Mouse (Mus musculus): ENCODE results near the gene Pnpla2. TPM values are rescaled to one million over a fixed set of nuclear protein-coding genes. Genes with fewer than 3 reads are reported as not detected.

The Pnpla2 gene
- polyA plus RNA-seq, 1 experiment from 2014 or later = 17.8 TPM

- no peaks in the 10 kb centered on the region for H3K9me3 ChIP-seq (replicated peaks)
- ATAC-seq = no peak
- no peak overlapping the region for H3K27ac ChIP-seq
- peaks cover 30% of the 10 kb centered on the region for H3K36me3 ChIP-seq
- no peak overlapping the region for H3K9ac ChIP-seq
- no peak overlapping the region for H3K4me3 ChIP-seq
- H3K4me1 ChIP-seq = peaks cover 36% of the 10 kb centered on the region
- peaks cover 31% of the 10 kb centered on the region for H3K27me3 ChIP-seq (replicated peaks)
- H3K4me2 ChIP-seq = no peak overlapping the region; the same call in 1 of the 2 replicates
- 73% methylated on average over 6 of the region's 6 CpGs for WGBS (ENCODE audit: insufficient replicate concordance)
These were observed 28.2 kb downstream of the Pnpla2 start for GRCm38 (mm10) chr7:141483114-141483653.

DNA sequence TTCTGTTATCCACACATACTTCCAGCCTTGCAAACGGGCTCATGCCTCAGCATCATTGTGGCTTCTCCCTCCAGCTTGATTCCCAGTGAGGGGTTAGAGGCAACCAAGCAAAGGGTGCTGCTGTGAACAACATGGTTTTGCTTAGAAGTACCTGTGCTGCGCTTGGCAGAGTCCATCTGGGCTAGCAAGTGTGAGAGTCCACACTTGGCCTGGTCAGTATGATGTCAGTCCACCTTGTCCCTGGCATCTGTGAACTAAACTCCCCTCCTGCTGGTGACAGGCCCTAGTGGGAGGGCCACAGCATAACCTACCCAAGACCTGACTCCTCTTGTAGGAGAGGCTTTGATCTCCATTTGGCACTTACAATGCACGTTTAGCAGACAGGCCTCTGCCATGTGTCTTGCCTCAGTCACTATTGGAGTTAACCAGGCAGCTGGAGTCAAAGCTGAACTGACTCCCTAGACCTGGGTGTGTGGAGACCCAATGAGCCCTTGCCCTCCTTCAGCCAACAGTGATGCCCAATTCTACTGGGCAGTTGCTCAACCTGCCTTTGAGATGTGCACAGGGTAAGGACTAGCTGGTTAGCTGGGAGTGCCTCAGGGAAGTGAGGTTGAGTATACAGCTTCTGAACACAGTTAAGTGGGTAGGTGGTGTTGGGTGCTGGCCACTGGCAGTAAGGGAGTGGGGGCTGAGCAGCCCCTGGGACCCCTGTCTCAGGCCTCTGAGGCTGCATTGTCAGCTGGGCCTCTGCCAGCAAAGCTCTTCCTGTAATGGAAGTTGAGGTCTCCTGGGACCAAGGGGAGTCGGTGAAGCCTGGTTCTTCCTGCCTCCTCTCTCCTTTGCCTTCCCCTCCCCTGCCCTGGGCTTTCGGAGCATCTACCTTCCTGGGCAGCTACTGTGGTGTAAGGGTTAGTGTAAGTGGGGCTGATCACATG is 29.5 kb downstream of the Pnpla2 start:
- Histone ChIP-seq H3K4me3 (no peak overlapping the region), H3K4me1 (peaks cover 30% of the 10 kb centered on the region), H3K36me3 (peaks cover 28% of the 10 kb centered on the region), H3K9me3 (replicated peaks) (no peaks in the 10 kb centered on the region), H3K9ac (no peak overlapping the region), H3K27me3 (replicated peaks) (peaks cover 31% of the 10 kb centered on the region), H3K4me2 (no peak overlapping the region), H3K27ac (no peak overlapping the region)
- ATAC-seq = no peak
- 73% methylated on average over 5 of the region's 5 CpGs for WGBS (ENCODE audit: insufficient replicate concordance)

DNA sequence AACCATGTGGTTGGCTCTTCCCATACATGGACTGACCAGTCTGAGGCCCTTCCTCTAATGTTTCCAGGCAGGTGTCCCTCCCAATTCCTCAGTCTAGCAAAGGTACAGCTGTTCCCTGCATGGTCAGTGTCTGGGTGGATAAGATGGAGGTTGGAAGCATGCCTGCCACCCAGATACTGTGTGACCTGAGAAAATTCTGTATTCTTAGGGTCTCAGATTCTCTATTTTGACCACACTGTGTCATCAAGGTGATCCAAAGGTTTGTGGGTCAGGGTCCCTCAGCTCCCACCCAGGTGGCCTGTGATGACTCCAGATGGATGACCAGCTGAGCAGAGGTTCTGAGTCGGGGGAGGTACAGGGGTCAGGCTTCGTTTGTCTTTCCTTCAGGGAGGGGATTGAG is 30.2 kb downstream of the Pnpla2 start:
- no peak for ATAC-seq
- no peak overlapping the region for H3K4me2 ChIP-seq
- H3K4me1 ChIP-seq = peaks cover 28% of the 10 kb centered on the region
- peaks cover 31% of the 10 kb centered on the region for H3K27me3 ChIP-seq (replicated peaks)
- H3K9me3 ChIP-seq (replicated peaks) = no peaks in the 10 kb centered on the region
- no peak overlapping the region for H3K27ac ChIP-seq
- WGBS (ENCODE audit: insufficient replicate concordance) = 78% methylated on average over 2 of the region's 2 CpGs
- no peak overlapping the region for H3K9ac ChIP-seq
- peaks cover 34% of the 10 kb centered on the region for H3K36me3 ChIP-seq
- no peak overlapping the region for H3K4me3 ChIP-seq

- H3K36me3 ChIP-seq = peaks cover 35% of the 10 kb centered on the region
- WGBS (ENCODE audit: insufficient replicate concordance) = 83% methylated on average over 2 of the region's 2 CpGs
- no peak overlapping the region for H3K27ac ChIP-seq
- H3K9ac ChIP-seq = no peak overlapping the region
- no peaks in the 10 kb centered on the region for H3K9me3 ChIP-seq (replicated peaks)
- H3K27me3 ChIP-seq (replicated peaks) = peaks cover 31% of the 10 kb centered on the region
- no peak overlapping the region for H3K4me3 ChIP-seq
- no peak for ATAC-seq
- H3K4me1 ChIP-seq = peaks cover 24% of the 10 kb centered on the region
- H3K4me2 ChIP-seq = no peak overlapping the region
These were observed 30.6 kb downstream of the Pnpla2 start for GRCm38 (mm10) chr7:141485606-141486005.

DNA sequence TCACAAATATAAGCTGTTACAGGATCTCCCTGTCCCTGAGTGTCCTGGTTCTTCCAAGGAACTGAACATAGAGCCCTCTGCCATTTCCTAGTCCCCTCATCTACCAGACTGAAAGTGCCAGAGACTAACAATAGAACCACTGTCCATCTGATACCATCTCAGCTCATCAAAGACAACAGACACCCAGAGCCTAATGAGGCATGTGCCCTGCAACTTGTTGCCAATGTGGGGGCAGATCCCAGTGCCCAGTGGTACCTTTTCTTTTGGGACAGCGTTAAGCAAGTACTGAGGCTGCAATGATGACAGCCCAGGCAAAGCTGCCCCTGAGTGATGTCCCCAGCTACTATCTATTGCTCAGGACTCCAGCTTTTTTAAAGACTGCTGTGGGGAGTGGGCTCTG is 31.2 kb downstream of the Pnpla2 start:
- no peak overlapping the region for H3K4me2 ChIP-seq
- H3K9me3 ChIP-seq (replicated peaks) = no peaks in the 10 kb centered on the region
- WGBS (ENCODE audit: insufficient replicate concordance) = 83% methylated on average over 1 of the region's 1 CpGs
- peaks cover 38% of the 10 kb centered on the region for H3K36me3 ChIP-seq
- no peak overlapping the region for H3K4me3 ChIP-seq
- ATAC-seq = no peak
- no peak overlapping the region for H3K27ac ChIP-seq
- H3K27me3 ChIP-seq (replicated peaks) = peaks cover 26% of the 10 kb centered on the region
- peaks cover 23% of the 10 kb centered on the region for H3K4me1 ChIP-seq
- H3K9ac ChIP-seq = no peak overlapping the region

GRCm38 (mm10) chr7:141487141-141487540 is 32.1 kb downstream of the Pnpla2 start:
- Histone ChIP-seq H3K36me3 (peaks cover 47% of the 10 kb centered on the region), H3K4me3 (no peak overlapping the region), H3K9ac (no peak overlapping the region), H3K9me3 (replicated peaks) (no peaks in the 10 kb centered on the region), H3K4me2 (no peak overlapping the region), H3K27ac (no peak overlapping the region), H3K27me3 (replicated peaks) (peaks cover 17% of the 10 kb centered on the region), H3K4me1 (peaks cover 20% of the 10 kb centered on the region)
- WGBS (ENCODE audit: insufficient replicate concordance) = 76% methylated on average over 7 of the region's 7 CpGs
- ATAC-seq = no peak

- no peak overlapping the region for H3K4me2 ChIP-seq
- WGBS (ENCODE audit: insufficient replicate concordance) = 42% methylated on average over 2 of the region's 2 CpGs
- no peaks in the 10 kb centered on the region for H3K9me3 ChIP-seq (replicated peaks)
- peaks cover 11% of the 10 kb centered on the region for H3K4me1 ChIP-seq
- H3K27me3 ChIP-seq (replicated peaks) = no peaks in the 10 kb centered on the region
- peak; percentile 74 for ATAC-seq
- no peak overlapping the region for H3K27ac ChIP-seq
- H3K4me3 ChIP-seq = no peak overlapping the region
- H3K9ac ChIP-seq = no peak overlapping the region
- peaks cover 69% of the 10 kb centered on the region for H3K36me3 ChIP-seq
These were observed 36.2 kb downstream of the Pnpla2 start for GRCm38 (mm10) chr7:141491151-141491550.

GRCm38 (mm10) chr7:141492738-141493137 is 37.7 kb downstream of the Pnpla2 start:
- WGBS (ENCODE audit: insufficient replicate concordance) = 88% methylated on average over 5 of the region's 5 CpGs
- peaks cover 11% of the 10 kb centered on the region for H3K4me1 ChIP-seq
- no peaks in the 10 kb centered on the region for H3K27me3 ChIP-seq (replicated peaks)
- H3K9me3 ChIP-seq (replicated peaks) = no peaks in the 10 kb centered on the region
- no peak overlapping the region for H3K4me2 ChIP-seq
- H3K27ac ChIP-seq = no peak overlapping the region
- H3K4me3 ChIP-seq = no peak overlapping the region
- no peak overlapping the region for H3K9ac ChIP-seq
- no peak for ATAC-seq
- H3K36me3 ChIP-seq = peaks cover 67% of the 10 kb centered on the region

DNA sequence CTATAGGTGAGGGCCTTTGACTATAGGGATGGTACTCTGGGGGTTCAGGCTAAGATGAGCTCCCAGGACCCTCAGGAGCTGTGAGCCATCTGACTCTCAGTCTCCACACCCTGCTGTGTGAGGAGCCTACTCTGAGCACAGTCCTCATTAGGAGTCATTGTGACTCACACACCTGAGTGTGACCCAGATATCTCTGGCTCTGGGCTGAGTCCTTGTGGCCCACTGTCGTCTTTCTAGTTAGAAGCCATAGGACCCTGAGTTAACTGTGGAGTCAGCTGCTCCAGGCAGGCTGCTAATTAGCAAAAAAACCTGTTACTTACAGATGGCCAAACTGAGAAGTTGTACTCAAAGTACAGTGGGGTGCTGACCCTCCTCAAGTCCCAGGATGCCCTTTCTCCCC is 38.7 kb downstream of the Pnpla2 start:
- no peak overlapping the region for H3K9ac ChIP-seq
- no peaks in the 10 kb centered on the region for H3K27me3 ChIP-seq (replicated peaks)
- H3K27ac ChIP-seq = no peak overlapping the region
- H3K4me2 ChIP-seq = no peak overlapping the region
- no peak overlapping the region for H3K4me3 ChIP-seq
- WGBS (ENCODE audit: insufficient replicate concordance) = 64% methylated on average over 1 of the region's 1 CpGs
- no peak for ATAC-seq
- H3K9me3 ChIP-seq (replicated peaks) = no peaks in the 10 kb centered on the region
- H3K4me1 ChIP-seq = peaks cover 11% of the 10 kb centered on the region
- peaks cover 64% of the 10 kb centered on the region for H3K36me3 ChIP-seq

DNA sequence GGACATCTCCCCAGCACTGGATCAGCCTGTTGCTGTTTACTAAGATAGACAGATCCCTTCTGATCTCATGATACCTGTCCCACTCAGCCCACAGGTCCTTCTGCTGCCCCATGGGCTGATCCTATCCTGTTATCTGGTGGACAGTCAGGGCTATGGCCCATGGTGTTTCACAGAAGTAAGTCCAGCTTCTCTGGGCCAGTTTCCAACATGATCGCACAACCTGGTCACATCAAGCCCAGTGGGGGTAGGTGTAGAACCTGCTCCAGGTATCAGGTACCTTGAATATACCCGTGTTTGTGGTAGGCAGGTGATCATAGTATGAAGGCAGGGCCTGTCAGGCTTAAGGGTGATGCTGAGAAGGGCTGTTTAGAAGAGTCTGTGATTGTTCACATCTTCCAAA is 40.4 kb downstream of the Pnpla2 start:
- no peak overlapping the region for H3K9ac ChIP-seq
- WGBS (ENCODE audit: insufficient replicate concordance) = 77% methylated on average over 2 of the region's 2 CpGs
- ATAC-seq = no peak

GRCm38 (mm10) chr7:141495940-141496339 is 40.9 kb downstream of the Pnpla2 start:
- Histone ChIP-seq H3K27me3 (replicated peaks) (no peaks in the 10 kb centered on the region), H3K27ac (no peak overlapping the region), H3K9me3 (replicated peaks) (no peaks in the 10 kb centered on the region), H3K36me3 (peaks cover 72% of the 10 kb centered on the region), H3K4me1 (peaks cover 9% of the 10 kb centered on the region), H3K4me2 (no peak overlapping the region), H3K4me3 (no peak overlapping the region), H3K9ac (no peak overlapping the region)
- 83% methylated on average over 4 of the region's 4 CpGs for WGBS (ENCODE audit: insufficient replicate concordance)
- no peak for ATAC-seq

More for the DNA sequence above, 40.4 kb downstream of the Pnpla2 start:
- H3K27me3 ChIP-seq (replicated peaks) = no peaks in the 10 kb centered on the region
- no peak overlapping the region for H3K4me3 ChIP-seq
- no peak overlapping the region for H3K4me2 ChIP-seq
- no peaks in the 10 kb centered on the region for H3K9me3 ChIP-seq (replicated peaks)
- peaks cover 11% of the 10 kb centered on the region for H3K4me1 ChIP-seq
- H3K27ac ChIP-seq = no peak overlapping the region
- peaks cover 70% of the 10 kb centered on the region for H3K36me3 ChIP-seq

DNA sequence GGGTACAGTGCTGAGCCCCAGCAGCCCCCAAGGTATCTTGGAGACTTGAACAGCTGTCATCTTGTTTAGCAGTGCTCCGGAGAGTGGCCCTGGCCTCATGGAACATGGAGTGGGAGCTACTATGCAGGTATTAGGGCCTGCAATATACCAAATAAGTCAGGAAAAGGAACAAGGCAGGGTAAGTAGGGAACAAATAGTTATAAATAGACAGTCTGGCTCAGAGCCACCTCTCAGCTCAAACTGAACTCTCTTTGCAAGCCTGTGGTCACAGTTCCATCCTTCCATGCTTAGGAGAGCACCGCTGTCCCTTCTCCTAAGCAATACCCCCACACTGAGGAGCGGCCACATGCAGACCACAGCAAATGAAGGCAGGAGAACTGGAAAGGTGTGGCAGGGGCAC is 42.6 kb downstream of the Pnpla2 start:
- no peaks in the 10 kb centered on the region for H3K9me3 ChIP-seq (replicated peaks)
- H3K27me3 ChIP-seq (replicated peaks) = no peaks in the 10 kb centered on the region
- H3K9ac ChIP-seq = no peak overlapping the region
- peaks cover 9% of the 10 kb centered on the region for H3K4me1 ChIP-seq
- no peak overlapping the region for H3K4me2 ChIP-seq
- H3K4me3 ChIP-seq = no peak overlapping the region
- no peak for ATAC-seq
- peaks cover 65% of the 10 kb centered on the region for H3K36me3 ChIP-seq
- no peak overlapping the region for H3K27ac ChIP-seq
- WGBS (ENCODE audit: insufficient replicate concordance) = 90% methylated on average over 3 of the region's 3 CpGs

Measured in liver, embryonic 12.5 days (tissue).